Mouse (Mus musculus): Measurements from ENCODE around the gene Ncs1. TPM values are rescaled to one million over a fixed set of nuclear protein-coding genes. Genes with fewer than 3 reads are reported as not detected.

Ncs1 gene
- total and polyA plus RNA-seq, 3 experiments, result 0.05 TPM; not detected in 2

DNA sequence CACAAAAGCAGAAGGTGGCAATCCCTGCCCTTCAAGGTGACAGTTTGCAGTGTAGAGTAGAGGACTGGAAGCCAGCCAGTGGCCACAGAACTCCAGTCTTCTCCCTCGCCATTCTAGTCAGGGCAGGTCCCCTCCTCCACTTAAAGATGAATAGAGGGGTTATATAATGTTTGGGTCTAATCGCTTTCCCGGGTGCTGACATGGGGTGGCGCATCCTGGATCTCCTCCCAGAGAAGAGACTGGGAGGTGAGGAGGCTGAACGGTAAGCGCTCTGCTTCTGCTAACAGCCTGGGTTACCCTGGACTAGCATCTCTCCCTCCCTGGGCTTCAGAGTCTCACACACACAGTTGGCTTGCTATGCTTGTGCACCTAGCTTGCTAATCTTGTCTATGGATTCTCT, 32.2 kb downstream of the Ncs1 start:
- no peak for TF ChIP-seq GATA2 (IDR thresholded peaks at IDR 0.05; ENCODE audit: borderline replicate concordance, low read depth, low read length)
- no peak for TF ChIP-seq POLR2AphosphoS5 (IDR thresholded peaks at IDR 0.05; ENCODE audit: insufficient replicate concordance, low read depth, low read length)
- TF ChIP-seq TAL1 (conservative IDR thresholded peaks at IDR 0.05; ENCODE audit: low read depth, low read length), result no peak
- no peak for TF ChIP-seq CTCF (IDR thresholded peaks at IDR 0.05; ENCODE audit: low read depth, low read length)
- Histone ChIP-seq H3K4me1 (ENCODE audit: insufficient read depth, low read depth, low read length) (no peaks in the 10 kb centered on the region), H3K27me3 (ENCODE audit: insufficient read depth, low read length) (peaks cover 18% of the 10 kb centered on the region; the same call in 1 of the 2 replicates), H3K36me3 (replicated peaks) (no peaks in the 10 kb centered on the region), H3K9me3 (replicated peaks) (no peaks in the 10 kb centered on the region), H3K4me3 (ENCODE audit: low read depth, low read length) (no peak overlapping the region)
- DNase-seq (ENCODE audit: low spot score) (no peak), ATAC-seq (ENCODE audit: extremely low read depth, insufficient number of reproducible peaks, low FRiP score, poor library complexity, severe bottlenecking) (no peak)

DNA sequence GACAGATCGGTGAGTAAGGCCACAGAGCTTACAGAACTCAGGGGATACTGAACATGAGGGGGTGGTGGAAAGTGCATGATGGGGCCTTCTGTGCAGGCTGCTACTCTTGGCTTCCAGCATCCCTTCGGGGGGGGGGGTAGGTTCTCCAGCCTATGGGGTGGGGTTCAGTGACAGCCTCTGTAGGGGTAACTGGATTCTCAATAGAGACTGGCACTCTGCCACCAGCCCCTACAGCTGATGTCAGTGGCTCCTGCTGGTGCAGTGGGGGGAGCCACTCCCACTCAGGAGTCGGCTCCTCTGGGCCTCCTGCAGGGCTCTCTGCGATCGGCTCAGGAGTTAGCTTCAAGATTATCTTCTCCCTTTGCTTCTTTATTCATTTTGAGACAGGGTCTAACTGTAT, 32.9 kb downstream of the Ncs1 start:
- DNase-seq (ENCODE audit: low spot score), result no peak
- ATAC-seq (ENCODE audit: extremely low read depth, insufficient number of reproducible peaks, low FRiP score, poor library complexity, severe bottlenecking), result no peak
- Histone ChIP-seq H3K27me3 (ENCODE audit: insufficient read depth, low read length) (peaks cover 19% of the 10 kb centered on the region; the same call in 1 of the 2 replicates), H3K9me3 (replicated peaks) (no peaks in the 10 kb centered on the region), H3K4me3 (ENCODE audit: low read depth, low read length) (no peak overlapping the region), H3K4me1 (ENCODE audit: insufficient read depth, low read depth, low read length) (no peaks in the 10 kb centered on the region), H3K36me3 (replicated peaks) (no peaks in the 10 kb centered on the region)
- TF ChIP-seq TAL1 (conservative IDR thresholded peaks at IDR 0.05; ENCODE audit: low read depth, low read length) (no peak), POLR2AphosphoS5 (IDR thresholded peaks at IDR 0.05; ENCODE audit: insufficient replicate concordance, low read depth, low read length) (no peak)

GRCm38 (mm10) chr2:31281138-31281537, 35.5 kb downstream of the Ncs1 start:
- Histone ChIP-seq H3K9me3 (replicated peaks) (no peaks in the 10 kb centered on the region), H3K4me1 (ENCODE audit: insufficient read depth, low read depth, low read length) (no peaks in the 10 kb centered on the region), H3K36me3 (replicated peaks) (no peaks in the 10 kb centered on the region), H3K4me3 (ENCODE audit: low read depth, low read length) (no peak overlapping the region), H3K27me3 (ENCODE audit: insufficient read depth, low read length) (peaks cover 14% of the 10 kb centered on the region; the same call in 1 of the 2 replicates)
- ATAC-seq (ENCODE audit: extremely low read depth, insufficient number of reproducible peaks, low FRiP score, poor library complexity, severe bottlenecking), result no peak
- TF ChIP-seq POLR2AphosphoS5 (IDR thresholded peaks at IDR 0.05; ENCODE audit: insufficient replicate concordance, low read depth, low read length), result no peak
- no peak for TF ChIP-seq GATA2 (IDR thresholded peaks at IDR 0.05; ENCODE audit: borderline replicate concordance, low read depth, low read length)
- TF ChIP-seq GATA1 (IDR thresholded peaks at IDR 0.05; ENCODE audit: borderline replicate concordance, low read length), result no peak
- no peak for TF ChIP-seq CTCF (IDR thresholded peaks at IDR 0.05; ENCODE audit: low read depth, low read length)
- no peak for TF ChIP-seq TAL1 (conservative IDR thresholded peaks at IDR 0.05; ENCODE audit: low read depth, low read length)
- DNase-seq (ENCODE audit: low spot score), result no peak

DNA sequence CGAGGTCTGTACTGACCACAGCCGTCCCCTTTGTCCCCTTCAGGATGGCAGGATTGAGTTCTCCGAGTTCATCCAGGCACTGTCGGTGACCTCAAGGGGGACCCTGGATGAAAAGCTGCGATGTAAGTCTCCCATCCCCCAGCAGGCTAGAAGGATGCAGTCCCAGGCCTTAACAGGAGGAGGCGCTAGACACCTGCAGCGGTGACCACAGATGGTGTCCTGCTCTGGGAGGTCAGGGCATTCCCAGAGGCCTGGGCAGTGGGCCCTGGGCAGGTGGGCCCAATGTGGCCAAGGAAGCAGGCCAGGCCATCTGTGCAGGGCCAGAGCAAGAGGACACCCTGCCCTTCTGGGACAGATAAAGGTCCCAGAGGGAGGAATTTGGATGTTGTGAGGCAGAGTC, 36.6 kb downstream of the Ncs1 start:
- Histone ChIP-seq H3K4me3 (ENCODE audit: low read depth, low read length) (no peak overlapping the region), H3K4me1 (ENCODE audit: insufficient read depth, low read depth, low read length) (no peaks in the 10 kb centered on the region), H3K27me3 (ENCODE audit: insufficient read depth, low read length) (peaks cover 13% of the 10 kb centered on the region; the same call in 1 of the 2 replicates), H3K9me3 (replicated peaks) (no peaks in the 10 kb centered on the region), H3K36me3 (replicated peaks) (no peaks in the 10 kb centered on the region)
- no peak for DNase-seq (ENCODE audit: low spot score)
- ATAC-seq (ENCODE audit: extremely low read depth, insufficient number of reproducible peaks, low FRiP score, poor library complexity, severe bottlenecking), result no peak
- TF ChIP-seq GATA2 (IDR thresholded peaks at IDR 0.05; ENCODE audit: borderline replicate concordance, low read depth, low read length), result no peak
- no peak for TF ChIP-seq GATA1 (IDR thresholded peaks at IDR 0.05; ENCODE audit: borderline replicate concordance, low read length)
- TF ChIP-seq POLR2AphosphoS5 (IDR thresholded peaks at IDR 0.05; ENCODE audit: insufficient replicate concordance, low read depth, low read length), result no peak
- TF ChIP-seq CTCF (IDR thresholded peaks at IDR 0.05; ENCODE audit: low read depth, low read length), result peak; percentile 19; the same call in 1 of the 2 replicates
- TF ChIP-seq TAL1 (conservative IDR thresholded peaks at IDR 0.05; ENCODE audit: low read depth, low read length), result no peak

DNA sequence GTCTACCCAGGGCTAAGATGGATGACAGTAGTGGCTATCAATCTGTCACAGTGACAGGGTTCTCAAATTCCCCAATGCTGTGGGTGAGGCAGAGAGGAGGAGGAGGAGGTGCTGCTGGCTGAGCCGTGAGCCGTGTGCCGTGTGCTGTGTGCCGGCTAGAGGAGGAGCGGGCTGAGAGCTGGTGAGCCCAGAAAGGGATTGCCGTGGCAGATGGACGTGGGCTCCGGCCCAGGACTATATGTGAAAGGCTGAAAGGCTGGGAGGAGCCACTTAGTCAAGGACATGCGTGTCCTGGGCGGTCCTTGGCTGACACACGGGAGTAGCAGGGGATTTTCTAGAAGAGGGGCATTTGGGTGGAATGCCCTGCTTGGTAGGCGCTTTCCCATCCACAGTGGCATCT, 37.3 kb downstream of the Ncs1 start:
- H3K36me3 ChIP-seq (replicated peaks), result no peaks in the 10 kb centered on the region

DNA sequence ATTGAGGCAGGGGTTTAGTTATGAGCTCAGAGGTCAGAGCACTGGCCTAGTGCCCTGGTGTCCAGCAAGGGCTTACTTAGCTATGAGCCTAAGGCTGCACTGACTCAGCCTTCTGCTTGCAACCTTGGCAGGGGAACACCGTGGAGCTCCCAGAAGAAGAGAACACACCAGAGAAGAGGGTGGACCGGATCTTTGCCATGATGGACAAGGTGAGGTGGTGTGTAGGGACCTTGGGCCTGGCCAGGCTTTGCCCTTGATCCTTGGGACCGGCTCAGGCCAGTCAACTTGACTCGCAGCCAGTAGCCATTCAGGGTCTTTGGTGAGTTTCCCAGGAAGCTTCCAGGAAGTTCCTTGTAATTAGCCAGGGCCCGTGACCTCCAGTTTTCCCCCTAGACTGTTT, 38.9 kb downstream of the Ncs1 start:
- Histone ChIP-seq H3K4me1 (ENCODE audit: insufficient read depth, low read depth, low read length) (no peaks in the 10 kb centered on the region), H3K27me3 (ENCODE audit: insufficient read depth, low read length) (peaks cover 10% of the 10 kb centered on the region; the same call in 1 of the 2 replicates), H3K36me3 (replicated peaks) (no peaks in the 10 kb centered on the region), H3K9me3 (replicated peaks) (no peaks in the 10 kb centered on the region), H3K4me3 (ENCODE audit: low read depth, low read length) (no peak overlapping the region)
- DNase-seq (ENCODE audit: low spot score), result no peak
- TF ChIP-seq CTCF (IDR thresholded peaks at IDR 0.05; ENCODE audit: low read depth, low read length) (no peak), POLR2AphosphoS5 (IDR thresholded peaks at IDR 0.05; ENCODE audit: insufficient replicate concordance, low read depth, low read length) (no peak), GATA1 (IDR thresholded peaks at IDR 0.05; ENCODE audit: borderline replicate concordance, low read length) (no peak)
- no peak for ATAC-seq (ENCODE audit: extremely low read depth, insufficient number of reproducible peaks, low FRiP score, poor library complexity, severe bottlenecking)

More for the DNA sequence above, 37.3 kb downstream of the Ncs1 start:
- TF ChIP-seq GATA1 (IDR thresholded peaks at IDR 0.05; ENCODE audit: borderline replicate concordance, low read length) (no peak), GATA2 (IDR thresholded peaks at IDR 0.05; ENCODE audit: borderline replicate concordance, low read depth, low read length) (no peak), CTCF (IDR thresholded peaks at IDR 0.05; ENCODE audit: low read depth, low read length) (no peak), POLR2AphosphoS5 (IDR thresholded peaks at IDR 0.05; ENCODE audit: insufficient replicate concordance, low read depth, low read length) (no peak), TAL1 (conservative IDR thresholded peaks at IDR 0.05; ENCODE audit: low read depth, low read length) (no peak)
- Histone ChIP-seq H3K4me1 (ENCODE audit: insufficient read depth, low read depth, low read length) (no peaks in the 10 kb centered on the region), H3K27me3 (ENCODE audit: insufficient read depth, low read length) (peaks cover 10% of the 10 kb centered on the region; the same call in 1 of the 2 replicates), H3K4me3 (ENCODE audit: low read depth, low read length) (no peak overlapping the region), H3K9me3 (replicated peaks) (no peaks in the 10 kb centered on the region)
- ATAC-seq (ENCODE audit: extremely low read depth, insufficient number of reproducible peaks, low FRiP score, poor library complexity, severe bottlenecking) (no peak), DNase-seq (ENCODE audit: low spot score) (no peak)

GRCm38 (mm10) chr2:31291421-31291820, 45.8 kb downstream of the Ncs1 start:
- Histone ChIP-seq H3K36me3 (replicated peaks) (no peaks in the 10 kb centered on the region), H3K27me3 (ENCODE audit: insufficient read depth, low read length) (peaks cover 10% of the 10 kb centered on the region), H3K9me3 (replicated peaks) (no peaks in the 10 kb centered on the region), H3K4me1 (ENCODE audit: insufficient read depth, low read depth, low read length) (no peaks in the 10 kb centered on the region), H3K4me3 (ENCODE audit: low read depth, low read length) (no peak overlapping the region)
- DNase-seq (ENCODE audit: low spot score) (peak; percentile 28), ATAC-seq (ENCODE audit: extremely low read depth, insufficient number of reproducible peaks, low FRiP score, poor library complexity, severe bottlenecking) (no peak)
- TF ChIP-seq CTCF (IDR thresholded peaks at IDR 0.05; ENCODE audit: low read depth, low read length) (peak; percentile 87), POLR2AphosphoS5 (IDR thresholded peaks at IDR 0.05; ENCODE audit: insufficient replicate concordance, low read depth, low read length) (no peak)
